Mouse (Mus musculus): ENCODE measurements around the gene Zbtb37.

The Zbtb37 gene

GRCm38 (mm10) chr1:161034435-161035280 lies at the start of gene Zbtb37:
Gene Zbtb37 (minus strand): TSS chr1:161034849.
- peak; percentile 98 for DNase-seq (ENCODE audit: low spot score)

- DNase-seq (ENCODE audit: low spot score) = no peak
Observed at GRCm38 (mm10) chr1:161077243-161077642, 42.6 kb upstream of the Zbtb37 start.

- DNase-seq (ENCODE audit: low spot score) = no peak
Observed at GRCm38 (mm10) chr1:161076238-161076637, 41.6 kb upstream of the Zbtb37 start.

DNA sequence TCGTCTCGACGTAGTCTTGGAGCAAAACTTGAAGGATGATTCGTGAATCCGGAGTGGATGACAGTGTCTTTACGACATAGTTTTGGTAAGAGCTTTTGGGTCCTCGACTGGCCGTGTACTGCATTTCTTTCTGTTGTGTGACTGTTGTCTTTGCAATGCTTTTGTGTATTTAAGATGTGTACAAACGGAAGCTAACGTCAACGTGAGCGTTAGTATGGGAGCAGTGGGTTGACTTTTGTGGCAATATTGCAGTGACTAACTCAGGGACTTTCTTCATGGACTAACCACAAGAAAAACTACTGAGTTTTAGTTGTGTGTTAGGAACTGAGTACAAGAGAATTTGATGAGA lies 36.6 kb upstream of the Zbtb37 start:
- DNase-seq (ENCODE audit: low spot score) = no peak

DNA sequence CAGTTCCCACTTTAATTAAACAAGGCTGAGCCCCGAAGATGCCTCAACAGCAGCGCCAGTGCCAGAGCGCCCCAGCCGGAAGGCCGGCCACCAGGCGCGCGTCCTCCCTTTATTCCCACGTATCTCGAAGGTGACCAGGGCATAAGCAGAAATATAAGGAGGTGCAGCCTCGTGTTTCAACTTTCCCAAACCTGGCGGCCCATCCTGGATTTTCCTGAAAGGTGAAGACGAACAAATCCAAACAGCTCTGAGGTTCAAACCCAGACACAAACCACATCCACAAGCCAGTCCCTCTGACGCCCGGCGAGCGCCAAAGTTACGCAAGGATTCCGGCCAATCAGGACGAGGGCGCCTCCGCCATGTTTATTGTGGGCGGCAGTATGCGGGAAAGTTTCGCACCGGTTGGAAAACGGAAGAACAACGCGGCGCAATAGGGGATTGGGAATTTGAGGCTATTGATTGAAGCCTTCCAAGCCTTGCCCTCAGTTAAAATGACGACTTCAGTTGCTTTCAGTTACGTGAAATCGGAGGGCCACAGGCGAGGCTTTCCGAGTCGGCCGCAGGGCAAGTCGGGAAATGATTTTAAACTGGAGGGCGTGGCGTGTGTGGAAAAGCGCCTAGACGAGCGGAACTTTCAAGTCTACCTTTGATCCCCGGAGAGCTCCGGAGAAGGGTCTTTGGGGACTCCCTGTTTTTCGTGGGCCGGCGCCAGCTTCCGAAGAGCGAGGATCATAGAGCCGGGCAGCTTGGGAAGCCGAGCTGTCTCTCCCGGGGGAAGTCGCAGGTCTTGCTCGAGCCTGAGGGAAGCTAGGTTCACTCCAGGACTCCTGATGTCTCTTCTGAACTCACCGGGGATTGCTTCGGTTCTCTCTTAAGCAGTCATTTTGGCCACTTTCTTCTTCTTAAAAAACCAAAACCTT lies 36.0 kb upstream of the Zbtb37 start, which contains the start of the genes Dars2 and Cenpl:
Gene Dars2, minus strand, starts transcription at position 307 of the 920 bp plus-strand sequence.
Gene Cenpl, plus strand, starts transcription at position 362 of the 920 bp plus-strand sequence.
- peak; percentile 92 for DNase-seq (ENCODE audit: low spot score)

- DNase-seq (ENCODE audit: low spot score) = no peak
Observed at GRCm38 (mm10) chr1:161063351-161063750, 28.7 kb upstream of the Zbtb37 start.

DNA sequence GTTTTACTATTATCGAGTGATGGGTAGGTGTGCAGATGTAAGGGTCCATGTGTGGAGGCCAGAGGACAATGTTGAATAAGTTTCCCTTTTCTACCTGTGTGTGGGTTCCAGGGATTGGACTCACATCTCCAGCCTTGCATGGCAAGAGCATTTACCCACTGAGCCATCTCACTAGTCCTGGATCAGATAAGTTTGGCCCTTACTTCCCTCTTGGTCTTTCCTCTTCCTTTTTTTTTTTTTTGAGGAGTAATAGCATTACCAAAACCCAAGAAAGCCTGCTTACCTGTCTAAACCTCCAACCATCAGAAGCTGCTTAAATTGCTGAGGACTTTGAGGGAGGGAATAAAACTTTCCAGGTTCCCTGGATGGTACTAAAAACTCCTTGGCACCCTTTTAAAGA lies 22.5 kb upstream of the Zbtb37 start:
- DNase-seq (ENCODE audit: low spot score) = no peak

- DNase-seq (ENCODE audit: low spot score) = no peak
Observed at GRCm38 (mm10) chr1:161046972-161047371, 12.3 kb upstream of the Zbtb37 start.

DNA sequence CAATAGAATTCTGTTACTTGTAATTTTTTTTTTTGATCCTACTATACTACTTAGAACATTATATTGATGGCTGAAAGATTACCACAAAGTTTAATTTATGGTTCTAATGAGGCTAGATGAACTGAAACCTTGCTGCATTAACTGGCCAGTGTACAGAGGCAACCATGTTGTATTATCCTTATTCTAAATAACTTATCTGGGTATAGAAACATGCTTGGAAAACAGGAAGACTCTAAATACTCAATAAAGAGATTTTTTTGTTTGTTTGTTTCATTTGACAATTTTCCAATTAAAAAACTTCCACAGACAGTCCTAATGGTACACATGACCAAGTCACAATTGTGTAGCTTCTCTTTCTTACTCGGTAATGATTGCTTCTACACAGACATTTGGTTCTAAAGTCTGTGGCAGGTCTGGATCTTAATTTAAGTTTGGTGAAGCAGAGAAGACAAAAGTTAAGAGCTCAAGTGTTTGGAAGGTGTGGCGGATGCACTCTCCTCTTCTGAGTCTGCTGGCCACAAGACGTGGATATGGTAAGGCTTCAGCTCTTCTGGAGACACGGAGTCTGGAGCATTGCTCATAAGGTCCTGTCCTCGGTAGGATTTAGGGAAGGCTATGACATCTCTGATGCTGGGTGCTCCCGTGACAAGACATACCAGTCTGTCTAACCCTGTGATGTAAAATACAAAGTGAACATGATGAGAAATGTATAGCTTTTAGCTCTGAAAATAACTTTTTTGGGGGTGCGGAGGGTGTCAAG lies 6.8 kb upstream of the Zbtb37 start:
- no peak for DNase-seq (ENCODE audit: low spot score)

DNA sequence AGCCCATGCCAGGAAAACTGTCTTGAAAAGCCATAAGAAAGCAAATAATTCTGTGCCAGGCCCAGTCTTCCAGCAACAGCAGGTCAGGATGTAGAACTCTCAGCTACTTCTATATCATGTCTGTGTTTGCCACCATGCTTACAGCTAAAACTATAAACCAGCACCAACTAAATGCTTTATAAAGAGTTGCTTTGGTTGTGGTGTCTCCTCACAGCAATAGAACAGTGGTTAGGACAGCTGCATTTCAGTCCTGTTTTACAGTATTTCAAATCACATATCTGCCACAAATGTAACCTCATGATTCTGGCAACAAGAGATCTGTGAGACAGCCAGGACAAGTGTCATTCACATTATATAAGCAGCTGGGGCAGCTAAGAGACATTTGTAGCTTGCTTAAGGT lies 6.2 kb upstream of the Zbtb37 start:
- no peak for DNase-seq (ENCODE audit: low spot score)

DNA sequence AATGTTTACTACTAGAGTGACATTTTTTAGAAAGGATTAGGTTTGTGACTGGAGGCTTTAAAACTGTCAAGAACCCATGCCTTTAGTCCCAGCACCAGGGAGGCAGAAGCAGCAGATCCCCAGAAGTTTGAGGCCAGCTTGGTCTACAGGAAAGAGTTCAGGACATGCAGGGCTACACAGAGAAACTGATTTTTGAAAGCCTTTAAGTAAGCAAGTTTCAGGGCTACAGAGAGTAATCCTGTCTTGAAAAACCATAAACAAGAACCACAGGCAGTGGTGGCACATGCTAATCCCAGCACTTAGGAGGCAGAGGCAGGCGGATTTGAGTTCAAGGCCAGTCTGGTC lies 5.7 kb upstream of the Zbtb37 start:
- DNase-seq (ENCODE audit: low spot score) = no peak

- no peak for DNase-seq (ENCODE audit: low spot score)
Observed at GRCm38 (mm10) chr1:161039741-161040425, 5.2 kb upstream of the Zbtb37 start.

GRCm38 (mm10) chr1:161038968-161039721 lies 4.5 kb upstream of the Zbtb37 start:
- DNase-seq (ENCODE audit: low spot score) = no peak

DNA sequence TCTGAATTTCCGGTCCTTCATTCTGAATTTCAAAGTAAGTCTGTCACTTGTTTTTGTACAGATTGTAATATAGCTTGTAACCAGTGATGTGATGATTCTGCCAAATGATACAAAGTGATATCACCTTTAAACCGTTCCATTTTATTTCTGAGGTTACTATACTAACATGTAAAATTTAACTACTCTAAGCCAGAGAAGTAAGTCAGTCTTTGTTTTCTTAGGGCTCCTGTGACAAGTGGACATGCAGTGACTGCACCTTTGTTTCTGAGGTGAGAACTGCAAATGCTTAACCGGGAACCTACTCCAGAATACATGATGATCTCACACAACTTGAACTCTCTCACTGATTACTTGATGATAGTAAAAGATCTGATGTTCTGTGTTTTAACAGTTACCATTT lies 3.4 kb upstream of the Zbtb37 start:
- no peak for DNase-seq (ENCODE audit: low spot score)

DNA sequence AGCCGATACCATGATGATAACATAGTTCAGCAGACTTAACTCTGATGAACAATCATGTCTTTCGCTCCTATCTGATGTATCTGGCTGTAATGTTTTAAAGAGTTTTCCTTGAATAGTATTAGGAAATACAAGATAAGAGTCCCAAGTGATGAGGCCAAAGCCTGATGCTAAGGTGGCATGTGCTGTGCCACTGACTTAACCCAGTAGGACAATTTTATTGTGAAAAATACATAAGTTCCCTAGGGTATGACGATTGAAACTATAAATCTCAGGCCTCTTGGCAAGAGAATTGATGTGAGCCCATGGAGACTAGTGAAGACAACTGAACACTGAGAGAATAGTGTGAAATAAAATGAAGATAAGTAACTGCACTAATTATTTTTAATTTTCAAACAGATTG lies 3.0 kb upstream of the Zbtb37 start:
- no peak for DNase-seq (ENCODE audit: low spot score)

DNA sequence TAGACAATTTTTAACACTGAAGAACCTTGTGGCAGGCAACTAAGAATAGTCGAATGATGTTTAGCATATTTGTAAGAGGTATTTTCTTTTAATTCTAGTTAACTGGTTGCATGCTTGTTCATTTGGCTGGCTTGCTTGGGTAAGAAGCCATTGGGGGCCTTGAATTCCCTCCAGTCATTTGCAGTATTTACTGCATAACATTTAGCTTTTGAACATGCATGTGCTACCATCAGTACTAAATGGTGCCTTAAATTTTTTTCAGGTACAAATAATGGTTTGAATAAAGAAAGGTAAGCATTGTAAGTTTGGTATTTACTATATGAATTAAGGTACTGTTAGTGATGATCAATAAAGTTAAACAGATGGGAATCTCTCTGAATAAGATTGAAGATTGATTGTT lies 2.4 kb upstream of the Zbtb37 start:
- DNase-seq (ENCODE audit: low spot score) = no peak

GRCm38 (mm10) chr1:161036411-161036841 lies 1.8 kb upstream of the Zbtb37 start:
- DNase-seq (ENCODE audit: low spot score) = no peak

DNA sequence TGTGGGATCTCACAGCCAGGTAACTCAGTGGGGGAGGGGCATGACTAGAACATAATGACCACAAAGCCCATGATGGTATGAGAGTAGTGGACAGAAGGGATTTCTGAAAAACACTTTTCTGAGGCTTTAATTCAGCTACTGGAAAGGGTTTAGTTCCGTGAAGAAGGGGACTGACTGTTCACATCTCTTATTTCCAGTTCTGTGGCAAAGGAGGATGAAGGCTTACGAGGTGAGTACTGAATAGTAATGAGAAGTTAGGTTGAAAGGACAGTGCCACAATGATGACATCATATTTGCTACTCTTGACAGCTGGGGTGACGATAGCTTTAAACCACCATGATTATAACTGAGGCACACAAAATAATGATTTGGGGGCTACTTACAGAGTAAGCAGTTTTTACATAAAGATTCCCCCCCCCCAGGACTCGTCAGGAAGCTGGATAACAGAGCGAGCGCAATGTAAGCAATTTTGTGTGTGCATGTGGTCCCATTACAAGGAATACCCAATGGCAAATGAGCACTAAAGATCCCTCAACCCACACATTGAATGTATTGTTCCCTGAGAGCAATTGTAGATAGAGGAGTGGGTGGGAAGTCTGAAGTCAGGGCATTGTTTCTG lies 1.2 kb upstream of the Zbtb37 start:
- DNase-seq (ENCODE audit: low spot score) = no peak

GRCm38 (mm10) chr1:161035281-161035785 lies 684 bp upstream of the Zbtb37 start:
- no peak for DNase-seq (ENCODE audit: low spot score)

- no peak for DNase-seq (ENCODE audit: low spot score)
Observed at GRCm38 (mm10) chr1:161033856-161034434, 704 bp downstream of the Zbtb37 start.
